Mouse (Mus musculus): ENCODE data around the gene Tm6sf1.
"Not testable (repeated sequence)": the region's sequence is repeated elsewhere in the genome, so short reads cannot be mapped to it uniquely, and the experiment has no call there.

Gene Tm6sf1

DNA sequence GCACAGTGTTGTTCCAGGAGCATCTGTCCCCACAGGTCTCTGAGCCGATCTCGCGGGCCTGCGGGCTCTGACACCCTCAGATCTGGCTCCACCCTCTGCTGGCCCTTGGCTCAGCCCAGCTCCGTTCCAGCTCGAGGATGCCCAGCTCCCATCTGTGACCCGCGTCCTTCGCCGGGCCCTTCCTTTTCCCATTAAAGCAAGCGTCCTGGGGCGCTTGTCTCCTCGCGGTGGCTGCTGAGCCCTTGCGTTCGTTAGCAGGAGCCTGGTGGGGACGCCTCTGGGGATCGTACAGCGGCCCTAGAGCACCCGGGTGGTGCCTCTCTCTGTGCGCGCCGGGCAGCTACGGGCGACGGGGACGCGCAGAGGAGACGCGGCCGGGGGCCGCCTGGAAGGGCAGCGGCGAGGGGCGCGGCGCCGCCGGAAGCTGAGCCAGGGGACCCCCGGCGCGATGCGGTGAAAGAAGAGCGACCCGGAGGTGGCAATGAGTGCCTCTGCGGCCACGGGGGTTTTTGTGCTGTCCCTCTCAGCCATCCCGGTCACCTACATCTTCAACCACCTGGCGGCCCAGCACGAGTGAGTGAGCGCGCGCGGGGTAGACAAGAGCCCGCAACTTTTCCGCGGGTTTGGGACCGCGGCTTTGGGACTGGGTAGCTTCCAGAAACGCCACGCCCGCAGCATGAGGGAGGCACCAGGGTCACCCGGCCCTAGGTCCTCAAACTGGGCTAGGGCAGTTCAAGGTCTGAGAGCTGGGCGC, at the start of gene Tm6sf1:
Gene Tm6sf1 (plus strand): TSS at position 34 of the 754 bp plus-strand sequence.
- no peak for DNase-seq (ENCODE audit: low spot score in 2 of 2)

DNA sequence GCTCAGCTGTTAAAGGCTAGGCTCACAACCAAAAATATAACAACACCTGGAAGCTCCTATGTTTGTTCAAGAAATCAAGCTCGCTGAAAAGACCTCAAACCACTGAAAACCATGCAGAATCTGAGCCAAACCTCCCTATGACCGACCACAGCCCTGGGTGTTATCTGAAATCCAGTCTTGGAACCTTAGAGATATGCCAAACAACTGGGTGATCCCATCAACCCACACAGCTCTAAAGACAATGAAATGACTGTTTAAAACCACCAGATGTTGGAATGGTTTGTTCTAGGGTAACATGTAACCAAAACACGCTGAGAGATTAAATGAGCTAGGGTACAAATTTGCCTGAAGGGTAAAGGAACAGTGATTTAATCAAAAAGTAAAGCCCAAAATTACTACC, 33.9 kb upstream of the Tm6sf1 start:
- no peak for DNase-seq (ENCODE audit: low spot score in 2 of 2)

DNA sequence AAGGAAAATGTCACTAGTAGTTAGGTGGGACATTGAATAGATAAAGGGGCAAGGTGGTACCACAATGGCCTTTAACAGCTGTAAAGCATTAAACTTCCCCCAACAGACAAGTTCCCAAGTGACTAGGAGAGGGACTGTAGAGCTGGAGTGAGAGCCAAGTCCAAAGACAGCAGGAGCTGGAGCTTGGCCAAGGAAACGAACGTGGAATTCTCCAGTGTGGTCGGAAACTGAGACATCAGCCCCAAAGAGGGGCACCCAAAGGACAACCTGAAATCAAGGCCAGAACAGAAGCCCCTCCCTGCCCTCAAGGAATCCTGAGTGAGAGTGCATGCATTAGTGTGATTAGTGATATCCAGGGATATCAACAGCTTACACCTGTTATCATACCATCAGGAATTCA, 33.4 kb upstream of the Tm6sf1 start:
- DNase-seq (ENCODE audit: low spot score in 2 of 2) = no peak

DNA sequence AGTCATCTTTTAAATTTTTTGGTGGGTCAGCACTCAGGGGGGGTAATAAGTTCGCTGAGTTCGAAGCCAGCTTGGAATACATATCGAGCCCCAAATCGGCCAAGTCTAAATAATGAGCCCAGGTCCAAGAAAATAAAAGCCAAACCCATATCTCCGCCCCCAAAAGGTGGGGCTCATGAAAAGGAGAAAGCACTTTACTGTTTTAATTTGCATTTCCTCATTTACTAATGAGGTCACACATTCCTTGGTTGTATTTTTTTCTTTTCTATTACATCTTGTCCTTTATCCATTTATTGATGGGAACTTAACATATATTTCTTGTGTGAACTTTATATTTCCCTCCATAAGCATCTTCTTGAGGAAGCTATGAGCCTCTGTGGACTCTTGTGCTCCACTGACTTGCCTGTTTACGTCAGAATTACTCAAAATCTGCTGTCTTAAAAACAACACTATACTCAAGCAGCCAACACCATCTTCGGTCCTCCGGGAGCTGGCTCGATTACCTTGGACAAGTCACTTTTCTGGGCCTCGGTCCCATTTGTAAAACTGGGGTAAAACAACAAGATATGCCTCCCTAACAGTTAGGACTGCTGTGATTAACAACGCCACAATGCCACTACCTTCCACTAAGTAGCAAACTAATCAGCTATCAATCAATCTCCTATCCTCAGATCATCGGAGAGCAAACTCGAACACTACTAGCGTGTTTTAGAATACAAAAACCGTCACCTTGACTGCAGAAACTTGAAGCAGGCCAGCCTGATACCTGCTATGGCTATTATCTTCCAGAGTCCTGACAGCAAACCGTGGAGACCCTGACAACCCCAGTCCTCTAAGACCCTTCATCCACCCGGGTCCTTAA, 30.8 kb upstream of the Tm6sf1 start:
- DNase-seq (ENCODE audit: low spot score in 2 of 2) = no peak

DNA sequence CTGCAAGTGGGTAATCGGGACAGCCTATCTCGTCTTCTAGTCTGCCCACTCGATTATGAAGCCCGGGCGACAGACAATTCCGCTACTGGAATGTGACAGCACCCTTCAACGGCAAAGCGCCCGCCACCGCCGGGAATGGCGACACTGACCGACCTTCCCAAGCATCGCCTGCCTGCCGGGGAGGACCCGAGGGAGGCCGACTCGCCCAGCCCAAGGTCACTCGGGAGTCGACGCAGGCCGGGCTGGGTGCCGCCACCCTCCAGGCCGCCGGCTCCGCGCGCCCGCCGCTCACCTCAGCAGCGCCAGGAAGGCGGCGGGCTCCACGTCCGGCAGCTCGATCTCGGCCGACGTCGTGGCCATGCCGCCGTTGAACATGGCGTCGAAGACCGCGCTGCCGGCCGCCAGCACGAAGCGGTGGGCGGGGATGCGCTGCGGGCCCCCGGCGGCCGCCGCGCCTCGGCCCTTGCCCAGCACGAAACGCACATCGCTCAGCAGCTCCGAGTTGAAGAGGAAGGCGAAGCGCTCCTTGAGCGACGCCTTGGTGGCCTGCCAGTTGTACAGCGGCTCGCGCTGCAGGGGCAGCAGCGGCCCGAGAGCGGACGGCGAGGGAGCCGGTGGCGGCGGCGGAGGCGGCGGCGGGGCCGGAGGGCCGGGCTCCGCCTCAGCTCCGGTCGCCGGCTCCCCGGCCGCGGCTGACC, 30.0 kb upstream of the Tm6sf1 start:
- peak in 1 of 2 experiments; percentile 32 for DNase-seq (ENCODE audit: low spot score in 2 of 2)

DNA sequence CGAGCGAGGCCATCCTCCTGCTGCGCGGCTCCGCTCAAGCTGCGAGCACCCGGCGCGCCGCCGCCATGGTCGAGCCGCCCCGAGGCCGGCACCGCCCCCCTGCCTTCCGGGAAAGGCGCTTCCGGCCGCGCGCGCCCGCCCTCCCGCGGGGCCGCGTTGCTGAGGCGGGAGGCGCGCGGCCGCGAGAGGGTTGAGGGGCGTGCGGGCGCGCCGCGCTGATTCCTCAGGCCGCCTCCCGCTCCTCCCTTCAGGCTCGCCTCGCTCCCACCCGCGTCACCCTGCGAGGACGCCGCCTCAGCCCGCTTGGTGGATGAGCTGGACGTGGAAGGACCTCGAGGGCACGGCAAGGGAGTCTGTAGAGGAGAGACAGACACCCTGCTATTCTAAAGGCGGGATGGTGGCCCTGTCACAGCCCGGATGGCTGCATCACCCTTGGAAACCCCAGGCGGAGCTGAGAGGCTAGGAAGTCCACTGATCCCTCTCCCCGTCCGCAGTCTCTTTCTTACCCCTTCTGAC, 29.4 kb upstream of the Tm6sf1 start, which contains the start of gene Btbd1:
Gene Btbd1 (minus strand): TSS at position 53 of the 516 bp plus-strand sequence.
- peak; percentile 73 to 75 for DNase-seq (ENCODE audit: low spot score in 2 of 2)

DNA sequence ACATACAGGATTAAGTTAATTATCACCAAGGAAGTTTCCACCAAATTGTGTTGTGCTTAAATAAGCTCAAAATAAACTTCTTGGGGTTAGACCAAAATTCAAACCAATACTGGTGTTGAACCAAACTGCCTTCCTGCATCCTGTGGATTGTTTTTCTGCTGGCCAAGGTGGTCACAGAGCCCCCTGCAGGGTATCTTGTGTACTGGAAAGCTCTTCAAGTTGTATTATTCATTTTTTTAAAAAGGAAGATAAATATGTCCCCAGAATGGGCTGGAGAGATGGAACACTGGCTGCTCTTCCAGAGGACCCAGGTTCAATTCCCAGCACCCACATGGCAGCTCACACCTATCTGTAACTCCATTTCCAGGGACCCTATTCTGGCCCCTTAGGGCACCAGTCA, 24.0 kb upstream of the Tm6sf1 start:
- DNase-seq (ENCODE audit: low spot score in 2 of 2) = no peak

DNA sequence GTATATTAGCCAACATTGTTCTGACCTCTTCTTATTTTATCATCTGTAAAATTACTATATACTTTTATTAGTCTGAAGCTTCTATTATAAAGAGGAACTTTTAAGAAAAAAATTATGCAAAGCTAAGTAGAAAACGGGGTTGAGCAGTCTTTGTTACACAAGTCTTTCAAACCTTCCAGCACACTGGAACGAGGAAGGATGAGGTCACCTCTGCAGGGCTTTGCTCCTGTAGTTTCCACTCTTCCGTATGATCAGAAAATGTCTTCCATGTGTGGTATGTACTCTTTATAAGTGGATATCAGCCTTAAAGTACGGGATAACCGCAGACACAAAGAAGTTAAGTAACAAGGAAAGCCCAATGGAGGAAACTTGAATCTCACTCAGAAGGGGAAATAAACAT, 23.4 kb upstream of the Tm6sf1 start:
- DNase-seq (ENCODE audit: low spot score in 2 of 2) = no peak

DNA sequence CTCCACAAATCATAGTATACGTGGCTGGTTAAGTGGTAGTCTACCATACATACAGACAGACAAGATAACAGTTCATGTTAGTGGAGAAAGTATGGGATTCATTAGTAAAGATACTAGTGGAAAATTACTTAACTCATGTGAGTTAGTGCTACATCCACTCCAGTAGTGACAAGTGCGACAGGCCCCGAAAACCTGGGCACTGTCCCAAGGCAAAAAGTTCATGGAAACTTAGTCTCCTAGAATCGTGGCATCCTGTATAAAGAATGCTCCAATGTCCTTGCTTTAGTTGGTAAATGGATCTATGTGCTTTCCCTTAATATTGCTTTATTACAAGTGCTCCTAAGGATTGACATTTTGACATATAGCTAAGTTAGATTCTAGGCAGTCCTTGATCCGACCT, 21.0 kb upstream of the Tm6sf1 start:
- not testable (repeated sequence) for DNase-seq (ENCODE audit: low spot score in 2 of 2)

DNA sequence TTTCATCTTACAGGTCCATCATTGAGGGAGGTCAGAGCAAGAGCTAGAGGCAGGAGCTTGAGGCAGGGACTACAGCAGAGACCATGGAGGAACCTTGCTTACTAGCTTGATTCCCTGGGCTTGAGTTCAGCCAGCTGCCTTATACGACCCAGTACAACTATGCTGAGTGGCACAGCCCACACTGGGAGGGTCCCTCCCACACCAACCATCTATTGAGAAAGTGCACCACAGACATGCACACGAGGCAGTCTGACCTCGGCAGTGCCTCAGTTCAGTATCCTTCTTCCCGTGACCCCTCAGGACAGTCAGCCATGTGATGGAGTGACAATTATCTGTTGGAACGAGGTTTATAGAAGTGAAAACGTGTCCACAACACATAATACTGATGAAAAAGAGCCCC, 19.1 kb upstream of the Tm6sf1 start:
- DNase-seq (ENCODE audit: low spot score in 2 of 2) = no peak

DNA sequence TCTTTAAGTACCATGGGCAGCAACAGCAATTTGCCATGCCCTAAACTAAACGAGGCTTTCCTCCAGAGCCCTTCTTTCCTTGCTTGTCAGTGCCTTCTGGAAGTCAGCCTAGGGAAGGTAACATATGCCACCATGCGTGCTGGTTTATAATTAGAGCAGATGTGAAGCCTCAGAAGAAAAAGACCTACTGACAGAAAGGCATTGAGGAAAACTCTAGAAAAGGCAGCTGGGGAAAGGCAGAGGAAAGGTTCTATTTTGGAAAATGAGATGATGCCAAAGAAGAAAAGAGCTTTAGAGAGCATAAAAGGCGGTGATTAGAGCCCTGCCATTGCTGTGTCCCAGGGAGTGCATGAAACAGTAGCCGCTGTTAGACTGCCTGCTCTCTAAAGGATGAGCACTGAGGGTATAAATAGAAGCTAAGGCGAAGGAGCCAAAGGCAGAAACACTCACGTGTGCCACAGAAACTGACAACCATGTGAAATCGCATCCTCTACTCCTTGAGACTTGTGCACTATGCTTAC, 18.1 kb upstream of the Tm6sf1 start:
- DNase-seq (ENCODE audit: low spot score in 2 of 2) = peak in 1 of 2 experiments; percentile 59

DNA sequence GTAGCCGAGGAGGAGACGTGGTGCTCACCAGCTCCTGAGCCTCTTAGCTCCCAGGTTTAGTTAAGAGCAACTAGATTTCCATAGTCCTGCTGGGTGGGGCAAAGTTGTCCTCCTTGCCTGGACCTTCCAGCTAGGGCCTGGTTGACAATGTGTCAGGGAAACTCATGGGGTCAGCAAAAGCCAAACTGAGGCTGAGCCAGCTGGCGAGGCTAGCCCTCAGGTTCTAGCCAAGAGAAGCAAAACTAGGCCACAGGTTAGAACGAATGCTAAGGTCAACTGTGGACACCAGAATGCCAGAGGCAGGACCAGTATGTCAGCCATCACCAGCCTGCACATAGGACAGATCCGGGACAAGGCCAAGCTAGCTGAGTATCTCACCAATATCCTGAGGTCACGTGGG, 17.4 kb upstream of the Tm6sf1 start:
- DNase-seq (ENCODE audit: low spot score in 2 of 2) = no peak

DNA sequence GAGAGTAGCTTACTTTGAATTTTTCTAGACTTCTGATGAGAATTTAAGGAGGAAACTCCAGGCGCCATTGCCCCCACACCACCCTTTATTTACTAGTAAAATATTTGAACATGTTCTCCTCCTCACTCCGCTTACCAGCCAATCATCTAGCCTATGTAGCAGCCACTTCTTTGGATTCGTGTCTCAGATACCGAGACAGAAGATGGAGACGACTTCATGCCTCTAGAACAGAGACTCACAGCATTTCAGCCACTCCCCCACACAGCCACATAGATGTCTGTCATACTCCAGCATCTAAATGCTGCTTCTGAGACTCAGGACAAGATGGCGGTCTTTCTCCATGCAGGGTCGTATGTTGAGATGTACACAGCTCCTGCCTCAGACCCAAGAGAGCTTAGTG, 16.7 kb upstream of the Tm6sf1 start:
- no peak for DNase-seq (ENCODE audit: low spot score in 2 of 2)

DNA sequence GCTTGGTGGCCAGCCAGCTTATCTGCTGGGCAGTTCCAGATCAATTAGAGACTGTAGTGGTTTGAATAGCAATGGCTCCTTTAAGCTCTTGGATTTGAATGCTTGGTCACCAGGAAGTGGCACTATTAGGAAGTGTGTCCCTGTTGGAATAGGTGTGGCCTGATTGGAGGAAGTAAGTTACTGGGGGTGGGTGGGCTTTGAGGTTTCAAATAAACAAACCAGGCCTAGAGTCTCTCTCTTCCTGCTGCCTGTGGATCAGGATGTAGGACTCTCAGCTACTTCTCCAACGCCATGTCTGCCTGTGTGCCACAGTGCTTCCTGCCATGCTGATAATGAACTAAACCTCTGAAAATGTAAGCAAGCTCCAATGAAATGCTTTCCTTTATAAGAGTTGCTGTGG, 15.8 kb upstream of the Tm6sf1 start:
- no peak for DNase-seq (ENCODE audit: low spot score in 2 of 2)

DNA sequence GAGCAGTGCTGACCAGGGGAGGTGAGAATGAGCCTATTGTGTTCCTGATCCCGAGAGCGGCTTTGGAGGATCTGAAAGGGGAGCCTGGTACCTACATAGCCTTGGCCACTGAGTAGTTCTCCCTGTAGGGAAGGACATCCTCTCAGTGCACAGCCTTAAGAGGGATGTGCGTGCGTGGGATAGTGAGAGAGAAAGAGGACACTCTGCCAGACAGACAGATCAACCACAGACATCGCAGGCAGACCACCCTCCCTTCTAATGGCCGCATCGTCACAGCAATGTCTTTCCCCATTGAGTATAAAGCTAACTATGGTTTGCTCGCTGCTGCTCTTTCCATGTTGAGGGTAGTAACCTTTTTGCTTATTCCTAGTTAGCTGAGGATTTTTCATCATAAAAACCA, 14.9 kb upstream of the Tm6sf1 start:
- no peak for DNase-seq (ENCODE audit: low spot score in 2 of 2)

DNA sequence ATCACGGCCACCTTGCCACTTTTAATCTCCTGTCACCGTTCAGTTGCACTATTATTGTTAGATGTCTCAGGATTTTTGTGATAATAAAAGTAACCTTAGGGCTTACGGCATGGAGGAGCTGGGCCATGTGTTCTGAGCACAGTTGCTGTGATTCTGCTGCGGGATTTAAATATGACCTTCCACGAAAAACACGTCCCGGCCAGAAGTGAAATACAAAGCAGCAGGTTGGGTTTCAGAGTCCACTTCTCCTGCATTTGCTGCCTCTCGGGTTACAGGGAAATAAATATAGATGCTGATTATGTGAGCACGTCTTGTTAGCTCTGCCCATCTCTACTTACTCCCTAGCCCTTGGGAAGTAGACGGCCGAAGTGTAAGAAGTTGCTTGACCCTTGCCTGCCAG, 14.0 kb upstream of the Tm6sf1 start:
- DNase-seq (ENCODE audit: low spot score in 2 of 2) = no peak

DNA sequence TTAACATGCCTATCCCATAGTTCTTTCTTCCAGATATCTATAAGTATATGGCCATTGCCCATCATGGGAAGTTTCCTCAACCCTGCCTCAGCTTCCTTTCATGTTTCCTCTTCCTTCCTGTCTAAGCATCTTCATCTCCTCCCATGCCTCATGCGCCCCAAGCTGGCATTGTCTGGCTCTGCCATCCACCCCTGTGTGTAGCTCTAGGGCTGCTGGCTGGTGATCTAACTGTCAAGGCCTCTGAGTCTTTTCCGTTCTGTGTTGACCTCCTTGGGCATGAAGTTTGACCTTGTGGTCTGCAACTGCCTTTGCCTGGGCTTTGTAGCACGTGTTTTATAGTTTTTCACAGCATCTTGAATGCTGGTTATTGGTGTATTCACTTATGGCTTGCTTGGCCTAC, 13.5 kb upstream of the Tm6sf1 start:
- no peak for DNase-seq (ENCODE audit: low spot score in 2 of 2)

DNA sequence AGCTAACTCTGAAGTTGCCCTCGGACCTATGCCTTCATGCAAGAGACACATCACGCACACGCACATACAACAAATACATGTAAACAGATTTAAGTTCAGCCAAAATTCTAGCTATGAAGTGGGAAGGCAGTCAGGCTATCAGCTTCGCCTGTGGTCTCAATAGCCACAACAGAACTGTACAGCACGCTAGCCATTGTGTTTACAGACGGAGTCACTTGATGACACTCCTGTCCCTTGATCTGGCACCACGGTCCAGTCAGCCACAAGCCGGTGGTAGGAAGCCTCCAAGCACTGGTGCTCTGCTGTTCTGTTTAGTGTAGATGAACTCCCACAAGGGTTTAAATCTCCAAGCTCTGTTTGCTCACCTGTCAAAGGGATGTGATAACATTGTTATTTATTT, 12.8 kb upstream of the Tm6sf1 start:
- DNase-seq (ENCODE audit: low spot score in 2 of 2) = no peak

DNA sequence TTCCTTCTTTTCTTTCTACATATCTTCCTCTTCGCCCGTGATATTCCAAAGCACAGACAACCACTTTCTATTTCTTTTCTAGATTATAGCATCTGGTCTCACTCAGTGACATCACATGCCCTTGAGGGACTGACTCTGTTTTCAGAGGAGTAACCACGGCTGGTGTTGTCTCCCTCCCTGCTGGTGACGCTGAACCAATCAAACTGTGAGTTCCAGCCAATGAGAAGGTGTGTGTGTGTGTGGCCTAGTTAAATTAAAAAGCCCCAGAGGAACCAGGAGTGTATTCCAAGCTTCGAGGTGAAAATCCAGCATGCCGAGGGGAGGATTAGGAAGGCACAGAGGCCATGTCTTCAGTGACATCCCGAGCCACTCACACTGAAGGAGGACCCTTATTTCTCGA, 11.8 kb upstream of the Tm6sf1 start:
- DNase-seq (ENCODE audit: low spot score in 2 of 2) = no peak

DNA sequence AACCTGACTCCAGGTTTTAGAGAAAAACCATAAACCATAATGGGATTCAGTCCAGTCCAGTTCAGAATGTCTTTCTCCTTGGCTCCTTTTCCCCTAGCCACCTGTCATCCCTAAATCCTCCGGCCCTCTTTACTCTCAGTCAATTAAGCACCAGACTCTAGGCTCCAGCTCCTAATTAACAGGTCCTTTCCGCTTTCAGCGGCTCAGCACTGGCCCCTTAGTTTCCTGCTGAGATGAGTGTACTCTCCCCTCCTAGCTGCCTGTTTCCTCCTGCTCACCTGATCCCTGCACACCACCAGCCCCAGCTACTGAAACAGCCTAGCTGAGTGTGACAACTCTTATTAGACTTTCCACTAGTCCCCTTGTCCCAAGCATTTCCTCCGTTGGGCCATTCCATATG, 11.0 kb upstream of the Tm6sf1 start:
- DNase-seq (ENCODE audit: low spot score in 2 of 2) = no peak

DNA sequence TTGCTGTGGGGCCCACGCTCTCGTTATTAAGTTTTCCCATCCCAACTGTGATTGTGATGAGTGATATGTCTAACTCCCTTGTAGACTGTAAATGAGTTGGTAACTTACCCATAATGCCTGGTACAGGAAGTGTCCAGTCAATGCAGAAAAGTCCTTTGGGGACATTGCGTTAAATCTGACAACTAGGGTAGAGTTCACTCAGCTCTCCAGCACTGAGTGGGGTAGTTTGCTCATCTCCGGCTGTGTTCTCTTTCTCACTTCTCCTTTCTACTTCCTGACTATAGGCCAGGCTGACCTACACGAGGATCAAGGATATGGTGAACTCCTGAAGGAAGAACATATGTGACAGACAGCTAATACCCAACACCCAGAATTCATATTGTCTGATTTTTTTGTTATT, 9.6 kb upstream of the Tm6sf1 start:
- DNase-seq (ENCODE audit: low spot score in 2 of 2) = no peak

DNA sequence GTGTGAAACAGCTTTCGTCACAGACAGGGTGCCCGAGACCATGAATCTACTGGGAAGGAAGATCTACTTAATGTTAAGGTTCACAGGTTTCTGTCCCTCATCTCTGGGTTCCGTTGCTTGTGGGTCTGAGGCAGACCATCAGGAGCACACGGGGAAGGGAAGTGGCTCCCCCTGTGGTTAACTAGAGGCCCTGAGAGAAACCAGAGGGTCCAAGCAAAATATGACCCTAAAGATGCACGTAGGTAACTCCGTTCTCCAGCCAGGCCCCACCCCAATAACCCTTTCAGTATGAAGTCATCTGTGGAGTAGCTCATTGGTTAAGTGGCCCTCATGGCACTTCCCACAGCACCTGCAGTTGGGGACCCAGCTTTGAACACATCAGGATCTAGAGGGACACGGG, 9.2 kb upstream of the Tm6sf1 start:
- no peak for DNase-seq (ENCODE audit: low spot score in 2 of 2)

Data from right cerebral cortex, postnatal 36 days (tissue).